Mouse (Mus musculus) ES-E14 (cell line): ENCODE measurements around the gene Dgkd.

ENCODE experiments used
- CHD2 ChIP-seq: IDR thresholded peaks from 2 replicates; pipeline ENCODE4 v1.6.1; 2014; ENCODE audit warnings: mild to moderate bottlenecking, low read depth, low read length, inconsistent platforms
- HCFC1 ChIP-seq: IDR thresholded peaks from 2 replicates; pipeline ENCODE4 v1.6.1; 2012; ENCODE audit warnings: low read length, inconsistent platforms, borderline replicate concordance; ENCODE audit not compliant: insufficient read depth
- MAFK ChIP-seq: IDR thresholded peaks from 2 replicates; pipeline ENCODE4 v1.6.1; 2014; ENCODE audit warnings: mild to moderate bottlenecking, low read depth, low read length, inconsistent platforms; ENCODE audit not compliant: insufficient read depth
- ZC3H11A ChIP-seq: IDR thresholded peaks from 2 replicates; pipeline ENCODE4 v1.6.1; 2012; ENCODE audit warnings: low read depth, mild to moderate bottlenecking, inconsistent platforms, low read length, borderline replicate concordance
- ZNF384 ChIP-seq: IDR thresholded peaks from 2 replicates; pipeline ENCODE4 v1.6.1; 2012; ENCODE audit warnings: low read depth, low read length, inconsistent platforms

- TF ChIP-seq HCFC1 (no peak), ZC3H11A (no peak), ZNF384 (no peak), CHD2 (no peak), MAFK (no peak)
Observed at GRCm38 (mm10) chr1:87851344-87851743, 1.7 kb upstream of the Dgkd start.
